Mouse (Mus musculus) CH12F3 (cell line): ENCODE measurements around the gene Slc22a5.
"Not testable (repeated sequence)": the region's sequence is repeated elsewhere in the genome, so short reads cannot be mapped to it uniquely, and the experiment has no call there.

ENCODE experiments used
- in situ Hi-C: fragments of 300-500 bp; cut with MboI; formaldehyde crosslinking; loops from 2 replicates; pipeline ENCODE4 v1.14.3; 2020; ENCODE audit warnings: low sequenced_read_pairs

Slc22a5 gene

GRCm38 (mm10) chr11:53891505-53892451 lies at the start of gene Slc22a5:
Slc22a5 (minus strand) TSS chr11:53891660.
- in situ Hi-C loops, result no loop called here

GRCm38 (mm10) chr11:53931944-53932318 lies 40.5 kb upstream of the Slc22a5 start:
- in situ Hi-C loops, result not testable (repeated sequence)

GRCm38 (mm10) chr11:53931091-53931943 lies 39.9 kb upstream of the Slc22a5 start:
- in situ Hi-C loops, result no loop called here

GRCm38 (mm10) chr11:53929741-53930140 lies 38.3 kb upstream of the Slc22a5 start:
- in situ Hi-C loops, result no loop called here

GRCm38 (mm10) chr11:53928585-53928984 lies 37.1 kb upstream of the Slc22a5 start:
- in situ Hi-C loops, result no loop called here

- in situ Hi-C loops, result no loop called here
These were observed 34.8 kb upstream of the Slc22a5 start for GRCm38 (mm10) chr11:53926303-53926702.

- in situ Hi-C loops, result no loop called here
These were observed 27.4 kb upstream of the Slc22a5 start for GRCm38 (mm10) chr11:53918851-53919250.

GRCm38 (mm10) chr11:53911011-53911410 lies 19.6 kb upstream of the Slc22a5 start:
- in situ Hi-C loops, result no loop called here

- in situ Hi-C loops, result no loop called here
These were observed 17.2 kb upstream of the Slc22a5 start for GRCm38 (mm10) chr11:53908686-53909085.

GRCm38 (mm10) chr11:53904534-53904925 lies 13.1 kb upstream of the Slc22a5 start:
- in situ Hi-C loops, result no loop called here

- in situ Hi-C loops, result no loop called here
These were observed 12.5 kb upstream of the Slc22a5 start for GRCm38 (mm10) chr11:53903781-53904533.

- in situ Hi-C loops, result no loop called here
These were observed 11.3 kb upstream of the Slc22a5 start for GRCm38 (mm10) chr11:53902741-53903140.

- in situ Hi-C loops, result no loop called here
These were observed 9.5 kb upstream of the Slc22a5 start for GRCm38 (mm10) chr11:53900991-53901390.

GRCm38 (mm10) chr11:53899981-53900380 lies 8.5 kb upstream of the Slc22a5 start:
- in situ Hi-C loops, result no loop called here

- in situ Hi-C loops, result no loop called here
These were observed 7.5 kb upstream of the Slc22a5 start for GRCm38 (mm10) chr11:53899004-53899403.

GRCm38 (mm10) chr11:53896935-53897334 lies 5.5 kb upstream of the Slc22a5 start:
- in situ Hi-C loops, result no loop called here

GRCm38 (mm10) chr11:53893451-53893850 lies 2.0 kb upstream of the Slc22a5 start:
- in situ Hi-C loops, result no loop called here

- in situ Hi-C loops, result no loop called here
These were observed 1.4 kb upstream of the Slc22a5 start for GRCm38 (mm10) chr11:53892716-53893416.

GRCm38 (mm10) chr11:53890906-53891504 lies 455 bp downstream of the Slc22a5 start:
- in situ Hi-C loops, result no loop called here

GRCm38 (mm10) chr11:53890225-53890624 lies 1.2 kb downstream of the Slc22a5 start:
- in situ Hi-C loops, result no loop called here
